Mouse (Mus musculus): ENCODE data around the gene Sardh.

- TF ChIP-seq CTCF (conservative IDR thresholded peaks at IDR 0.05 in 1 of 2, IDR thresholded peaks at IDR 0.05 in 1 of 2; ENCODE audit: low read depth in 2 of 2, low read length in 2 of 2) (no peak), JUND (conservative IDR thresholded peaks at IDR 0.05; ENCODE audit: low read depth, low read length) (no peak), GABPA (IDR thresholded peaks at IDR 0.05; ENCODE audit: insufficient replicate concordance, low read depth, low read length) (no peak), POLR2A (IDR thresholded peaks at IDR 0.05; ENCODE audit: low read depth, low read length) (no peak), CHD2 (IDR thresholded peaks at IDR 0.05; ENCODE audit: low read length) (no peak), MAFK (IDR thresholded peaks at IDR 0.05; ENCODE audit: insufficient replicate concordance, low read length) (no peak), TCF12 (IDR thresholded peaks at IDR 0.05; ENCODE audit: low read depth, low read length) (no peak), HCFC1 (IDR thresholded peaks at IDR 0.05; ENCODE audit: low read depth, low read length) (no peak)
Observed at GRCm38 (mm10) chr2:27163851-27164250, 84.3 kb downstream of the Sardh start.
